Mouse (Mus musculus): ENCODE measurements around the gene Armcx4. TPM values are rescaled to one million over a fixed set of nuclear protein-coding genes. Genes with fewer than 3 reads are reported as not detected.
A peak's percentile ranks its signal among the peaks of the same experiment; 100 is the strongest.

Armcx4 gene
- polyA plus RNA-seq (2016; fragmentation: Nextera tagmentation; extraction: Ambion mirVana) = 6.2 and 7.0 TPM in 2 replicates

GRCm38 (mm10) chrX:134686267-134686666 is at the start of gene Armcx4:
Gene Armcx4 (plus strand): TSS chrX:134686519.
- H3K4me3 ChIP-seq = peak within 1 kb of the TSS; percentile 51
- 0 out of 2 replicates have a peak, but pooled peaks cover 2% of the 10 kb centered on the region for H3K4me1 ChIP-seq
- WGBS = 20% methylated on average over 25 of the region's 33 CpGs
- peak; percentile 93 for ATAC-seq (ENCODE audit: insufficient number of reproducible peaks, insufficient read depth, low FRiP score, low TSS enrichment)
- peaks cover 22% of the 10 kb centered on the region for H3K36me3 ChIP-seq
- no peaks in the 10 kb centered on the region for H3K27me3 ChIP-seq
- H3K27ac ChIP-seq = peak within 1 kb of the TSS; percentile 88
- H3K9ac ChIP-seq = peak within 1 kb of the TSS; percentile 71
- H3K9me3 ChIP-seq = no peaks in the 10 kb centered on the region
- H3K4me2 ChIP-seq (replicated peaks) = peak within 1 kb of the TSS; percentile 53

- no peaks in the 10 kb centered on the region for H3K27me3 ChIP-seq
- no peaks in the 10 kb centered on the region for H3K9me3 ChIP-seq
- H3K27ac ChIP-seq = no peak overlapping the region
- ATAC-seq (ENCODE audit: insufficient number of reproducible peaks, insufficient read depth, low FRiP score, low TSS enrichment) = no peak
- H3K4me3 ChIP-seq = no peak overlapping the region
- WGBS = 61% methylated on average over 10 of the region's 10 CpGs
- H3K9ac ChIP-seq = no peak overlapping the region
- H3K4me1 ChIP-seq = no peaks in the 10 kb centered on the region
- H3K4me2 ChIP-seq (replicated peaks) = no peak overlapping the region
- no peaks in the 10 kb centered on the region for H3K36me3 ChIP-seq
These were observed 45.1 kb upstream of the Armcx4 start for GRCm38 (mm10) chrX:134641000-134641760.

- Histone ChIP-seq H3K27me3 (no peaks in the 10 kb centered on the region), H3K4me3 (no peak overlapping the region), H3K9ac (no peak overlapping the region), H3K36me3 (no peaks in the 10 kb centered on the region), H3K9me3 (no peaks in the 10 kb centered on the region), H3K4me2 (replicated peaks) (no peak overlapping the region), H3K4me1 (no peaks in the 10 kb centered on the region), H3K27ac (no peak overlapping the region)
- ATAC-seq (ENCODE audit: insufficient number of reproducible peaks, insufficient read depth, low FRiP score, low TSS enrichment) = no peak
- WGBS = 78% methylated on average over 1 of the region's 1 CpGs
These were observed 40.0 kb upstream of the Armcx4 start for GRCm38 (mm10) chrX:134646338-134646737.

- Histone ChIP-seq H3K27me3 (no peaks in the 10 kb centered on the region), H3K27ac (no peak overlapping the region), H3K36me3 (no peaks in the 10 kb centered on the region), H3K4me1 (no peaks in the 10 kb centered on the region), H3K4me2 (replicated peaks) (no peak overlapping the region), H3K9ac (no peak overlapping the region), H3K4me3 (no peak overlapping the region), H3K9me3 (no peaks in the 10 kb centered on the region)
- 62% methylated on average over 8 of the region's 8 CpGs for WGBS
- no peak for ATAC-seq (ENCODE audit: insufficient number of reproducible peaks, insufficient read depth, low FRiP score, low TSS enrichment)
These were observed 38.9 kb upstream of the Armcx4 start for GRCm38 (mm10) chrX:134647421-134647820.

- 20% methylated on average over 11 of the region's 11 CpGs for WGBS
- no peaks in the 10 kb centered on the region for H3K4me1 ChIP-seq
- no peak overlapping the region for H3K27ac ChIP-seq
- H3K4me3 ChIP-seq = no peak overlapping the region
- H3K36me3 ChIP-seq = no peaks in the 10 kb centered on the region
- H3K9me3 ChIP-seq = no peaks in the 10 kb centered on the region
- H3K4me2 ChIP-seq (replicated peaks) = no peak overlapping the region
- ATAC-seq (ENCODE audit: insufficient number of reproducible peaks, insufficient read depth, low FRiP score, low TSS enrichment) = no peak
- no peaks in the 10 kb centered on the region for H3K27me3 ChIP-seq
- no peak overlapping the region for H3K9ac ChIP-seq
These were observed 38.2 kb upstream of the Armcx4 start for GRCm38 (mm10) chrX:134648031-134648692.

- no peaks in the 10 kb centered on the region for H3K9me3 ChIP-seq
- H3K27ac ChIP-seq = no peak overlapping the region
- H3K9ac ChIP-seq = no peak overlapping the region
- ATAC-seq (ENCODE audit: insufficient number of reproducible peaks, insufficient read depth, low FRiP score, low TSS enrichment) = no peak
- 78% methylated on average over 1 of the region's 1 CpGs for WGBS
- H3K36me3 ChIP-seq = no peaks in the 10 kb centered on the region
- no peak overlapping the region for H3K4me3 ChIP-seq
- no peaks in the 10 kb centered on the region for H3K4me1 ChIP-seq
- H3K27me3 ChIP-seq = no peaks in the 10 kb centered on the region
- H3K4me2 ChIP-seq (replicated peaks) = no peak overlapping the region
These were observed 34.3 kb upstream of the Armcx4 start for GRCm38 (mm10) chrX:134652061-134652460.

GRCm38 (mm10) chrX:134661586-134661985 is 24.7 kb upstream of the Armcx4 start:
- H3K27me3 ChIP-seq = peaks cover 9% of the 10 kb centered on the region; the same call in 1 of the 2 replicates
- no peak overlapping the region for H3K4me2 ChIP-seq (replicated peaks)
- no peaks in the 10 kb centered on the region for H3K9me3 ChIP-seq
- 71% methylated on average over 5 of the region's 5 CpGs for WGBS
- H3K9ac ChIP-seq = no peak overlapping the region
- no peaks in the 10 kb centered on the region for H3K36me3 ChIP-seq
- no peak overlapping the region for H3K4me3 ChIP-seq
- H3K4me1 ChIP-seq = no peaks in the 10 kb centered on the region
- no peak for ATAC-seq (ENCODE audit: insufficient number of reproducible peaks, insufficient read depth, low FRiP score, low TSS enrichment)
- H3K27ac ChIP-seq = no peak overlapping the region

- H3K4me1 ChIP-seq = no peaks in the 10 kb centered on the region
- no peaks in the 10 kb centered on the region for H3K27me3 ChIP-seq
- H3K4me2 ChIP-seq (replicated peaks) = no peak overlapping the region
- ATAC-seq (ENCODE audit: insufficient number of reproducible peaks, insufficient read depth, low FRiP score, low TSS enrichment) = no peak
- no peaks in the 10 kb centered on the region for H3K36me3 ChIP-seq
- H3K4me3 ChIP-seq = no peak overlapping the region
- H3K27ac ChIP-seq = no peak overlapping the region
- WGBS = 27% methylated on average over 5 of the region's 5 CpGs
- H3K9ac ChIP-seq = no peak overlapping the region
- H3K9me3 ChIP-seq = no peaks in the 10 kb centered on the region
These were observed 11.3 kb upstream of the Armcx4 start for GRCm38 (mm10) chrX:134675022-134675421.

- no peak overlapping the region for H3K27ac ChIP-seq
- no peak overlapping the region for H3K9ac ChIP-seq
- no peaks in the 10 kb centered on the region for H3K4me1 ChIP-seq
- WGBS = 73% methylated on average over 1 of the region's 1 CpGs
- no peak for ATAC-seq (ENCODE audit: insufficient number of reproducible peaks, insufficient read depth, low FRiP score, low TSS enrichment)
- no peaks in the 10 kb centered on the region for H3K27me3 ChIP-seq
- no peak overlapping the region for H3K4me3 ChIP-seq
- no peak overlapping the region for H3K4me2 ChIP-seq (replicated peaks)
- H3K36me3 ChIP-seq = no peaks in the 10 kb centered on the region
- H3K9me3 ChIP-seq = no peaks in the 10 kb centered on the region
These were observed 10.4 kb upstream of the Armcx4 start for GRCm38 (mm10) chrX:134675959-134676358.

GRCm38 (mm10) chrX:134684936-134685335 is 1.4 kb upstream of the Armcx4 start:
- peaks cover 10% of the 10 kb centered on the region for H3K36me3 ChIP-seq
- peak overlapping the region; percentile 22 for H3K4me3 ChIP-seq
- H3K4me1 ChIP-seq = 0 out of 2 replicates have a peak, but pooled peaks cover 2% of the 10 kb centered on the region
- H3K9ac ChIP-seq = no peak overlapping the region
- H3K27ac ChIP-seq = peak overlapping the region; percentile 73; the same call in 1 of the 2 replicates
- no peaks in the 10 kb centered on the region for H3K27me3 ChIP-seq
- no peak for ATAC-seq (ENCODE audit: insufficient number of reproducible peaks, insufficient read depth, low FRiP score, low TSS enrichment)
- 31% methylated on average over 5 of the region's 5 CpGs for WGBS
- no peaks in the 10 kb centered on the region for H3K9me3 ChIP-seq
- H3K4me2 ChIP-seq (replicated peaks) = peak overlapping the region; percentile 37

GRCm38 (mm10) chrX:134686739-134687171 is 436 bp downstream of the Armcx4 start:
- Histone ChIP-seq H3K4me2 (replicated peaks) (peak overlapping the region; percentile 53), H3K9ac (peak overlapping the region; percentile 71), H3K27me3 (no peaks in the 10 kb centered on the region), H3K36me3 (peaks cover 27% of the 10 kb centered on the region), H3K4me3 (peak overlapping the region; percentile 51), H3K4me1 (0 out of 2 replicates have a peak, but pooled peaks cover 2% of the 10 kb centered on the region), H3K27ac (peak overlapping the region; percentile 88), H3K9me3 (no peaks in the 10 kb centered on the region)
- peak; percentile 4 for ATAC-seq (ENCODE audit: insufficient number of reproducible peaks, insufficient read depth, low FRiP score, low TSS enrichment)
- 18% methylated on average over 16 of the region's 16 CpGs for WGBS

GRCm38 (mm10) chrX:134689676-134690075 is 3.4 kb downstream of the Armcx4 start:
- H3K36me3 ChIP-seq = peaks cover 36% of the 10 kb centered on the region
- 82% methylated on average over 2 of the region's 2 CpGs for WGBS

More at GRCm38 (mm10) chrX:134689676-134690075, 3.4 kb downstream of the Armcx4 start:
- H3K27me3 ChIP-seq = 0 out of 2 replicates have a peak, but pooled peaks cover 4% of the 10 kb centered on the region
- H3K4me3 ChIP-seq = no peak overlapping the region
- no peak for ATAC-seq (ENCODE audit: insufficient number of reproducible peaks, insufficient read depth, low FRiP score, low TSS enrichment)
- H3K4me2 ChIP-seq (replicated peaks) = no peak overlapping the region
- no peak overlapping the region for H3K27ac ChIP-seq
- 0 out of 2 replicates have a peak, but pooled peaks cover 2% of the 10 kb centered on the region for H3K4me1 ChIP-seq
- H3K9me3 ChIP-seq = no peaks in the 10 kb centered on the region
- H3K9ac ChIP-seq = no peak overlapping the region

All from embryonic facial prominence, embryonic 12.5 days (tissue).